Comparison of ENCODE assay signal across 14 mouse cellular contexts in the genomic region with DNA sequence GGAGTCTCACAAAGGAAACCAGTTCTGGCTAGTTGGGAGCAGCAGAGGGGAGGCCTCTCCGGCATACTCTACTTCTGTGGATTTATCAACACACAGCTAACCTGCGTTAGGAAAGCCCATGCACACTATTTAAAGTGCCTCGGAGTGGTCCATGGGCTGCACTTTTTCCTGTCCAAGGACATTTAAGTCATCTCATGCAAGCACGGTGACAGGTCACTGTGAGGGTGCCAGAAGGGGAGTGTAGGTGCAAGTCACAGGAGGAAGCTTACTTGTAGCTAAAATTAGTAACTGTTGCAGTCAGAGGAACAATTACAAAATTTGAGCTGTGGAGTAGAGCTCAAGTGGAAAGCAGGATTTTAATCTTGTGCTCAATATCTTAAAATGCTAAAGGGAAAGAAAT.
DNase-seq lines count a peak whose midpoint lies in the region; ATAC-seq and TF ChIP-seq lines count a peak whose summit lies in the region.
"Had no signal": no experiment of that assay in that cellular context is flagged by ENCODE, and none has a peak within 500 bp of the region (broad histone marks: within the 10 kb centered on the region; RNA-seq: fewer than 3 reads in every experiment).

No protein-coding gene starts in this region.

- WGBS in liver, embryonic 15.5 days (ENCODE audit: insufficient replicate concordance) = 21% methylated on average over 4 of the region's 4 CpGs
- 50% methylated on average over 4 of the region's 4 CpGs for WGBS in liver, embryonic 11.5 days
- 15% methylated on average over 4 of the region's 4 CpGs for WGBS in heart, embryonic 16.5 days
- WGBS in small intestine, adult 2 months = 50% methylated on average over 4 of the region's 4 CpGs

- no peak overlapping the region for H3K4me3 ChIP-seq in liver, embryonic 15.5 days (replicated peaks)
- H3K4me3 ChIP-seq in liver, embryonic 11.5 days (ENCODE audit: low read depth, low read length) = no peak overlapping the region
- H3K4me3 ChIP-seq in heart, embryonic 16.5 days (ENCODE audit: low read length) = no peak overlapping the region
- no peak overlapping the region for H3K4me3 ChIP-seq in small intestine, adult 2 months (ENCODE audit: low read depth, low read length)
- H3K4me3 ChIP-seq: embryonic facial prominence, embryonic 15.5 days had no signal

- TF ChIP-seq POLR2A in small intestine, adult 2 months (IDR thresholded peaks at IDR 0.05; ENCODE audit: low read depth, low read length) = no peak

- no peak for DNase-seq in liver, embryonic 11.5 days (ENCODE audit: low spot score)
- no peak for DNase-seq in left cerebral cortex, adult 8-10 months (ENCODE audit: low spot score in 2 of 2)
- no peak for DNase-seq in cerebellum, adult 11-12 months
- no peak for DNase-seq in ovary, postnatal 14 days (ENCODE audit: low spot score)
- DNase-seq: cerebellum, adult 9-11 months; gastrocnemius, postnatal 36 days; retina, postnatal 1 day had no signal

- H3K4me2 ChIP-seq in liver, embryonic 15.5 days = no peak overlapping the region; the same call in 1 of the 2 replicates
- H3K4me2 ChIP-seq in liver, embryonic 11.5 days = no peak overlapping the region
- peak overlapping the region; percentile 39 for H3K4me2 ChIP-seq in heart, embryonic 16.5 days (ENCODE audit: low read depth, low read length)
- H3K4me2 ChIP-seq: embryonic facial prominence, embryonic 15.5 days had no signal

- H3K9me3 ChIP-seq in liver, embryonic 15.5 days (replicated peaks) = no peaks in the 10 kb centered on the region
- H3K9me3 ChIP-seq in liver, embryonic 11.5 days (ENCODE audit: control insufficient read depth, low read length) = no peaks in the 10 kb centered on the region
- H3K9me3 ChIP-seq in heart, embryonic 16.5 days (replicated peaks; ENCODE audit: control insufficient read depth, low read length) = no peaks in the 10 kb centered on the region
- H3K9me3 ChIP-seq: embryonic facial prominence, embryonic 15.5 days had no signal

- no peaks in the 10 kb centered on the region for H3K27me3 ChIP-seq in liver, embryonic 15.5 days
- no peaks in the 10 kb centered on the region for H3K27me3 ChIP-seq in liver, embryonic 11.5 days (replicated peaks; ENCODE audit: control insufficient read depth, insufficient read depth, low read length)
- H3K27me3 ChIP-seq in heart, embryonic 16.5 days (ENCODE audit: control insufficient read depth, insufficient read depth, low read length) = no peaks in the 10 kb centered on the region
- no peaks in the 10 kb centered on the region for H3K27me3 ChIP-seq in small intestine, adult 2 months (ENCODE audit: control insufficient read depth, insufficient read depth, low read length)
- H3K27me3 ChIP-seq: CH12.LX; embryonic facial prominence, embryonic 15.5 days had no signal

- H3K9ac ChIP-seq in liver, embryonic 15.5 days = no peak overlapping the region
- no peak overlapping the region for H3K9ac ChIP-seq in liver, embryonic 11.5 days (ENCODE audit: low read depth, low read length)
- peak overlapping the region; percentile 58 for H3K9ac ChIP-seq in heart, embryonic 16.5 days (ENCODE audit: low read length)
- H3K9ac ChIP-seq: embryonic facial prominence, embryonic 15.5 days had no signal

- no peak for ATAC-seq in liver, embryonic 15.5 days (ENCODE audit: insufficient read depth)
- no peak for ATAC-seq in liver, embryonic 11.5 days (replicated peaks; ENCODE audit: low FRiP score)
- 0 out of 2 replicates have a peak, but pooled peaks have one; percentile 12 for ATAC-seq in granulocyte monocyte progenitor cell, adult 5-6 weeks (replicated peaks; ENCODE audit: poor library complexity, severe bottlenecking)
- ATAC-seq in heart, embryonic 16.5 days (replicated peaks; ENCODE audit: extremely low read depth, insufficient read depth, low FRiP score) = peak; percentile 56
- ATAC-seq: forebrain, embryonic 14.5 days had no signal

- H3K36me3 ChIP-seq in liver, embryonic 15.5 days (replicated peaks) = no peaks in the 10 kb centered on the region
- no peaks in the 10 kb centered on the region for H3K36me3 ChIP-seq in liver, embryonic 11.5 days (ENCODE audit: control insufficient read depth, insufficient read depth, low read length)
- no peaks in the 10 kb centered on the region for H3K36me3 ChIP-seq in heart, embryonic 16.5 days (ENCODE audit: control insufficient read depth, insufficient read depth)
- no peaks in the 10 kb centered on the region for H3K36me3 ChIP-seq in small intestine, adult 2 months (ENCODE audit: control insufficient read depth, insufficient read depth, low read length)
- H3K36me3 ChIP-seq: embryonic facial prominence, embryonic 15.5 days had no signal

- peaks cover 8% of the 10 kb centered on the region; the same call in 1 of the 2 replicates for H3K4me1 ChIP-seq in liver, embryonic 15.5 days (replicated peaks)
- no peaks in the 10 kb centered on the region; the same call in 1 of the 2 replicates for H3K4me1 ChIP-seq in liver, embryonic 11.5 days (replicated peaks; ENCODE audit: control insufficient read depth, insufficient read depth, low read length)
- H3K4me1 ChIP-seq in heart, embryonic 16.5 days (ENCODE audit: control insufficient read depth, insufficient read depth, low read length) = peaks cover 55% of the 10 kb centered on the region
- H3K4me1 ChIP-seq in small intestine, adult 2 months (ENCODE audit: control insufficient read depth, insufficient read depth, insufficient read length, low read length) = peaks cover 9% of the 10 kb centered on the region

- no peak for TF ChIP-seq CTCF in small intestine, adult 2 months (IDR thresholded peaks at IDR 0.05; ENCODE audit: extremely low read depth, insufficient read length, insufficient replicate concordance, low read depth, low read length)

- H3K27ac ChIP-seq in liver, embryonic 15.5 days (replicated peaks) = 0 out of 2 replicates have a peak overlapping the region, but pooled peaks have one; percentile 48
- no peak overlapping the region for H3K27ac ChIP-seq in liver, embryonic 11.5 days (ENCODE audit: low read depth, low read length)
- peak overlapping the region; percentile 92 for H3K27ac ChIP-seq in heart, embryonic 16.5 days (ENCODE audit: low read length)
- peak overlapping the region; percentile 49; the same call in 1 of the 2 replicates for H3K27ac ChIP-seq in small intestine, adult 2 months (ENCODE audit: insufficient read depth, low read depth, low read length)
- H3K27ac ChIP-seq: embryonic facial prominence, embryonic 15.5 days had no signal

Comparison
In these comparisons a context has a peak if more than half of its experiments do, and no peak if none do; other contexts are left out.
1. ATAC-seq: peak in granulocyte monocyte progenitor cell, adult 5-6 weeks (single experiment) and heart, embryonic 16.5 days (single experiment); none in liver, embryonic 15.5 days (single experiment) and liver, embryonic 11.5 days (single experiment).